Mouse (Mus musculus): ENCODE results near the gene Olfr204. TPM values are rescaled to one million over a fixed set of nuclear protein-coding genes. Genes with fewer than 3 reads are reported as not detected.

Olfr204 gene
- not detected for total RNA-seq (2023)

GRCm38 (mm10) chr16:59318148-59318547 is at the start of gene Olfr204:
TSS of gene Olfr204 (minus strand) at chr16:59318248.

GRCm38 (mm10) chr16:59363893-59364292 is 45.8 kb upstream of the Olfr204 start, which contains the start of gene Olfr209:
TSS of gene Olfr209 (minus strand) at chr16:59363993.

GRCm38 (mm10) chr16:59349146-59349545 is 31.1 kb upstream of the Olfr204 start, which contains the start of gene Olfr206:
TSS of gene Olfr206 (minus strand) at chr16:59349246.

DNA sequence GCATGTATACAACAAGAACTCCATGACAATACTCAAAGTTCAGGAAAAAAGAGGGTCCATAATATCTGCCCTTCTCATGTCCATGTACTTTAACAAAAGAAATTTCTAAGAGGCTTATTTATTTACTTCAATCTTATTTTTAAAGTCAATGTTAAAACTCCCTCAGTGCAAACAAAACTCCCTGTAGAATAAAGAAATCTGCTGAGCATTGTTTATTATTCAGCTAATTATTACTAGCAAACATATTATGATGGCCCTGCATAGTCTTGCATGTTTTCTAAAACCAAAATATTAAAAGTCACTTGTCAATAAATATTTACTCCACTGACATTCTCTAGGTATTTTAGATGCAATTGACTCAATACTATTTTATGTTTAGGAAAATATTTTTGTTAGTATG is 13.0 kb upstream of the Olfr204 start, which contains the start of gene Olfr205:
TSS of gene Olfr205 (minus strand) at position 101 of the 400 bp plus-strand sequence.

GRCm38 (mm10) chr16:59298581-59298980 is 19.5 kb downstream of the Olfr204 start, which contains the start of gene Olfr203:
TSS of gene Olfr203 (plus strand) at chr16:59298881.

DNA sequence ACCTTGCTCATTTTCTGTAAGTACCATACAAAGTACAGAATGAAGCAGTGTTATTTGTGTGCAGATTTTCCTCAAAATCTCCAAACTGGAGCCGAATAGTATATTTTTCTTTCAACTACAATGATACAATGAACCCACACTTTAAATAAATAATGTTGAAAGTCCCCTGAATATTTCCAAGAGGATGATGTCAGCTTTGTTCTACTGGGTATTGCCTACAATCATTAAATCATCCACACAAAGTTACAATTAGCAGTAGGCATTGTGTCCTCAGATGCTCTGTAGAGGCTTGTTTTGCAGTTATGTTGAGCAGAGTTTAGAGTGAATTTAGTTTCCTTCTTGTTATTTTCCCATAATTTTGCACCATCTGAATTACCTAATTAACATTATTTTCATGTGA is 31.4 kb downstream of the Olfr204 start, which contains the start of gene Olfr202:
TSS of gene Olfr202 (minus strand) at position 101 of the 400 bp plus-strand sequence.

GRCm38 (mm10) chr16:59272532-59272931 is 45.5 kb downstream of the Olfr204 start, which contains the start of gene Olfr201:
TSS of gene Olfr201 (minus strand) at chr16:59272632.

Other genes starting within 250 kb of the Olfr204 start
- not detected for gene Olfr190, start 240.2 kb downstream of the Olfr204 start, total RNA-seq (2023)
- gene Olfr191, start 228.4 kb downstream of the Olfr204 start, total RNA-seq (2023) = not detected
- not detected for gene Olfr193, start 206.4 kb downstream of the Olfr204 start, total RNA-seq (2023)
- gene Olfr194, start 197.2 kb downstream of the Olfr204 start, total RNA-seq (2023) = not detected
- not detected for gene Olfr195, start 171.2 kb downstream of the Olfr204 start, total RNA-seq (2023)
- not detected for gene Olfr196, start 147.8 kb downstream of the Olfr204 start, total RNA-seq (2023)
- gene Olfr198, start 114.7 kb downstream of the Olfr204 start, total RNA-seq (2023) = not detected
- gene Olfr199, start 98.5 kb downstream of the Olfr204 start, total RNA-seq (2023) = not detected
- gene Olfr201, start 45.6 kb downstream of the Olfr204 start, total RNA-seq (2023) = not detected
- not detected for gene Olfr202, start 31.5 kb downstream of the Olfr204 start, total RNA-seq (2023)
- not detected for gene Olfr203, start 19.4 kb downstream of the Olfr204 start, total RNA-seq (2023)
- gene Olfr205, start 12.9 kb upstream of the Olfr204 start, total RNA-seq (2023) = not detected
- not detected for gene Olfr206, start 31.0 kb upstream of the Olfr204 start, total RNA-seq (2023)
- not detected for gene Olfr209, start 45.7 kb upstream of the Olfr204 start, total RNA-seq (2023)
- gene Gabrr3, start 89.1 kb upstream of the Olfr204 start, total RNA-seq (2023) = not detected
- gene Riox2, start 153.5 kb upstream of the Olfr204 start, total RNA-seq (2023) = 10 to 100 TPM; 43.7 to 44.3 TPM

Data from T-cell, adult 66 days (primary cell).